Mouse (Mus musculus) liver, embryonic 14.5 days (tissue): ENCODE measurements around the gene Cpa1. TPM values are rescaled to one million over a fixed set of nuclear protein-coding genes. Genes with fewer than 3 reads are reported as not detected.

Experiments
- ATAC-seq: fragments of 200-750 bp; cut with Nextera tagmentation; 2 replicates; pipeline ENCODE4 v1.8.0; 2017; ENCODE audit warnings: moderate number of reproducible peaks, mild to moderate bottlenecking, moderate library complexity; ENCODE audit not compliant: insufficient read depth
- DNase-seq, 3 experiments: peaks; one replicate each; pipeline ENCODE4 v3.0.0-alpha.2; 2012 to 2013; ENCODE audit warnings: low read depth in 3 of 3, low spot score in 3 of 3
- H3K27ac ChIP-seq: fragments of 300-500 bp; sonication (generic); 2 replicates; pipeline ENCODE4 v1.5.1; 2014; ENCODE audit warnings: moderate library complexity, mild to moderate bottlenecking, control low read depth, inconsistent platforms
- H3K27me3 ChIP-seq: fragments of 300-500 bp; sonication (generic); 2 replicates; pipeline ENCODE4 v1.6.1; 2014; ENCODE audit warnings: mild to moderate bottlenecking, low read length, moderate library complexity; ENCODE audit not compliant: control insufficient read depth, insufficient read depth
- H3K36me3 ChIP-seq: fragments of 300-500 bp; sonication (generic); replicated peaks from 2 replicates; pipeline ENCODE4 v1.6.1; 2014; ENCODE audit warnings: low read depth; ENCODE audit not compliant: control insufficient read depth, insufficient read depth
- H3K4me1 ChIP-seq, 2 experiments: fragments of 200-500 bp in 1 of 2; fragments of 300-500 bp in 1 of 2; sonication (generic) in 1 of 2; replicated peaks; 2 replicates each; pipeline ENCODE4 v1.6.1; 2012 to 2014; ENCODE audit warnings: antibody characterized with exemption in 1 of 2, inconsistent platforms in 1 of 2, low read length in 1 of 2; ENCODE audit not compliant: control insufficient read depth in 2 of 2, insufficient read depth in 2 of 2
- H3K4me2 ChIP-seq: fragments of 300-500 bp; sonication (generic); 2 replicates; pipeline ENCODE4 v1.6.1; 2014; ENCODE audit warnings: low read depth, mild to moderate bottlenecking, control low read depth, moderate library complexity
- H3K4me3 ChIP-seq, 2 experiments: fragments of 200-500 bp in 1 of 2; fragments of 300-500 bp in 1 of 2; sonication (generic) in 1 of 2; 2 replicates each; pipeline ENCODE4 v1.5.1; 2012 to 2014; ENCODE audit warnings: low read depth in 2 of 2, low read length in 2 of 2, mild to moderate bottlenecking in 2 of 2, control low read depth in 1 of 2, inconsistent platforms in 1 of 2, moderate library complexity in 1 of 2; ENCODE audit not compliant: insufficient read depth in 1 of 2
- H3K9ac ChIP-seq: fragments of 300-500 bp; sonication (generic); replicated peaks from 2 replicates; pipeline ENCODE4 v1.6.1; 2014; ENCODE audit warnings: mild to moderate bottlenecking, control low read depth, moderate library complexity
- H3K9me3 ChIP-seq: fragments of 300-500 bp; sonication (generic); 2 replicates; pipeline ENCODE4 v1.6.1; 2016; ENCODE audit warnings: low read length, mixed read lengths; ENCODE audit not compliant: control insufficient read depth
- CTCF ChIP-seq: IDR thresholded peaks from 2 replicates; pipeline ENCODE4 v1.5.1; 2016; ENCODE audit warnings: antibody characterized with exemption, low read depth, control low read depth
- EP300 ChIP-seq: IDR thresholded peaks from 2 replicates; pipeline ENCODE4 v1.6.1; 2016; ENCODE audit warnings: antibody characterized with exemption, low read depth
- WGBS: fragments of 180-500 bp; shearing (Covaris S2); extraction: QIAGEN DNeasy Blood & Tissue Kit; methylation state at CpG from one replicate; pipeline ENCODE4 v1.1.7; 2014; ENCODE audit not compliant: insufficient replicate concordance; 5-methylcytosine and 5-hydroxymethylcytosine counted together
- polyA plus RNA-seq, 2 experiments: library from polyadenylated mRNA; depleted of rRNA in 1 of 2; stranded (reverse) in 1 of 2; unstranded in 1 of 2; fragments of >200 nt; fragmentation: Nextera tagmentation in 1 of 2; extraction: Ambion mirVana in 1 of 2; gene quantifications; 2 replicates each; pipeline versions ENCODE4 v1.2.1 to v1.2.3; 2012 to 2014

Gene Cpa1
- polyA plus RNA-seq, 2 experiments = 1.4 to 1.5 TPM

DNA sequence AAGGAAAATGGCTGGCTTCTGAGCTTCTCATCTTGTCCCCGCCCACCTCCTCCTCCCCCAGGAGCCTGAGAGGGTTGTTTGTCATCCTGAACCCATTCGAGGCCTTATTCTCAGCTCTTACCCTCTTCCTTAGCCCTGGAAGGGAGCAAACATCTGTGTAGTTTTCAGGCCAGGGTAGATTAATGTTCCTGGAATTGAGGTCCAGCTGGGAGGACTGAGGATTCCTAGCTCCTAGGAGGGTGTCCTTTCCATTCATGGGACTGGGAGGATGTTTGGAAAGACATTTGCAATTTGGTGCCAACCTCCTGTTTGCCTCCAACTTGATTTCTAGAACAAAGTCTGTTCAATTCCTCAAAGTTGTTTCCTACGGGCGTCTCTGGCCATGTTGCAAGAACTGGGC, 18.4 kb upstream of the Cpa1 start:
- Histone ChIP-seq H3K4me1 (peaks cover 0 to 4% of the 10 kb centered on the region in 2 experiments; a peak in 1 of 4 replicates), H3K4me3 (no peak overlapping the region), H3K36me3 (no peaks in the 10 kb centered on the region), H3K4me2 (no peak overlapping the region), H3K9me3 (no peaks in the 10 kb centered on the region), H3K27ac (no peak overlapping the region), H3K9ac (no peak overlapping the region), H3K27me3 (peaks cover 12% of the 10 kb centered on the region)
- DNase-seq = no peak
- TF ChIP-seq CTCF (no peak), EP300 (no peak)
- WGBS = 56% methylated on average over 4 of the region's 4 CpGs
- ATAC-seq = no peak

DNA sequence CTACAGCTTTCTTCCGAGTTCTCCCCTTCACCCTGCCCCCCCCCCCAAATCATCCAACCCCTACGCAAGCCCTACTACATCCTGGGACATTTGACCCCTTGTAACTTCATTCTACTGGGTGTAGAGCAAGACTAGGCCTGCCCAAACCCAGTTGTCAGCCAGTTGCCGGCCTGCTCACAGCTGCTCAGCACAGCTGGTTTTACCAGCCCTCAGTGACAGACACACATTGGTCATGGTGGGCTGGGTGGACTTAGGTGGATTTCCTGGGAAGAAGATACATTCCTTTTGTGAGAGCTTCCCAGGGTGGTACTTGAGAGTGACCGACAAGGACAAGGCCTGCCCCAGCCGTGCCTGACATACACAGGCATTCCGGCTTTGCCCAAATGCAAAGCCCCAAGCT, 18.0 kb upstream of the Cpa1 start:
- Histone ChIP-seq H3K27ac (no peak overlapping the region), H3K4me3 (no peak overlapping the region), H3K9me3 (no peaks in the 10 kb centered on the region), H3K9ac (no peak overlapping the region), H3K4me1 (peaks cover 0 to 4% of the 10 kb centered on the region in 2 experiments; a peak in 1 of 4 replicates), H3K36me3 (no peaks in the 10 kb centered on the region), H3K27me3 (peaks cover 12% of the 10 kb centered on the region), H3K4me2 (no peak overlapping the region)
- no peak for ATAC-seq
- 66% methylated on average over 6 of the region's 6 CpGs for WGBS
- TF ChIP-seq EP300 (no peak), CTCF (no peak)
- DNase-seq = no peak

DNA sequence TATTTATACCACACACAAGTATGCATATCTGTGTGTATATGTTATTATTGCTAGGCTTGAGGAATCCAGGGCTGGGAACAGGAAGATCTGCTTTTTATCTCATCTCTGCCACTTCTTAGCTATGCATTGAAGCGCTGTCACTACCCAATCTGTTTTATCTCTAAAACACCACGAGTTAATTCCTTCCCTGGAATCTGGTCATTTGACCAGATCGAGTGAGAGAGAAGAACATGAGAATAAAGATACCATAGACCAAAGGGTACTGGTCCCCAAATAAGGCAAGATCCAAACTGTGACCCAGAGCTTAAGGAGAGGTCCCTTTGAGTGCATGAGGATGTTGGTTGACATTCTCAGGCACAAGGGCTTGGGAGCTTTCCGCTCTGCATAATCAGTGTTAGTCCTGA, 17.0 kb upstream of the Cpa1 start:
- H3K27me3 ChIP-seq = peaks cover 7% of the 10 kb centered on the region
- no peak overlapping the region for H3K4me3 ChIP-seq
- H3K9me3 ChIP-seq = no peaks in the 10 kb centered on the region
- H3K36me3 ChIP-seq = no peaks in the 10 kb centered on the region
- H3K9ac ChIP-seq = no peak overlapping the region
- no peak overlapping the region for H3K27ac ChIP-seq
- no peak for TF ChIP-seq CTCF
- no peak for TF ChIP-seq EP300
- ATAC-seq (no peak), DNase-seq (no peak)
- H3K4me1 ChIP-seq = no peaks in the 10 kb centered on the region
- WGBS = 27% methylated on average over 4 of the region's 4 CpGs
- no peak overlapping the region for H3K4me2 ChIP-seq

DNA sequence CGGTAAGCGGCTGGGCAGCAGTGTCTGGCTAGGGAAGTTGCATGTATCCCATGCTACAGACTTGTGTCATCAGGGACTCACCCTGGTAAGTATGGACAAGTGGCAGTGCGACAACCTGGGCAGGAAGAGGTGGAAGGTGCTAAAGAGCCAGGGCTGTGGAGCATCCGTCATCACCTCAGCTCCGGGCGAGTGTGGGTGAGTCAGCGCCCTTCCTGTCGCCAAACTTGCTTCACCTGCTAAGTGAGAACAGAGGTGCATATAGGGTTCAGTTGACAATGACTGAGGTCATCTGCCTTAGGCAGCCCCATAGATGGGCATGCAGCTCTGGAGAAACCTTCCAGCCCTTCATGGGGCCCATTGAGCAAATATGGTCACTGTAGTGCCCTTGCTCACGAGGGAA, 14.3 kb upstream of the Cpa1 start:
- no peak overlapping the region for H3K9ac ChIP-seq
- H3K4me2 ChIP-seq = no peak overlapping the region
- H3K27me3 ChIP-seq = no peaks in the 10 kb centered on the region; the same call in 1 of the 2 replicates
- H3K36me3 ChIP-seq = no peaks in the 10 kb centered on the region
- H3K27ac ChIP-seq = no peak overlapping the region
- DNase-seq (no peak), ATAC-seq (no peak)
- WGBS = 71% methylated on average over 9 of the region's 9 CpGs
- H3K4me1 ChIP-seq = no peaks in the 10 kb centered on the region
- no peak for TF ChIP-seq CTCF
- TF ChIP-seq EP300 = no peak
- H3K9me3 ChIP-seq = no peaks in the 10 kb centered on the region
- H3K4me3 ChIP-seq = no peak overlapping the region

DNA sequence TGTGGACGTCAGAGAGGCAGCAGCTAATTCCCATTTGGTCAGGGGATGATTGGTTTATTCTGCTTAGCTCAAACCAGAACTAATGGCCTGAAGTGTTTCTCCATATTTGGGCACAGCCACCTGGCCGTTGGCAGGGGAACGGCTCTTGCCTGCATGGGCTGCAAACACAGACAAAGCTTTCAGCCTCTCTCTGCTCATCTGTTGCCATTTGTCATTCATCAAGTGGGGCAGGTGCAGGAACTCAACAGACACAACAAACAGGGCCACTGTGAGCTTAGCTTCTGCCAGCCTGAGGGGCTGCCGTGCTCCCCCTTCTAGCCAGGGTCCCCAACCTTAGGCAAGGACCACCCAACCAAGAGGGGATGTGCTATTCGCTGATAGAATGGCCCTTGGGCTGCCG, 10.9 kb upstream of the Cpa1 start:
- 62% methylated on average over 6 of the region's 6 CpGs for WGBS
- H3K27ac ChIP-seq = no peak overlapping the region
- no peak overlapping the region for H3K4me2 ChIP-seq
- H3K4me3 ChIP-seq = no peak overlapping the region
- no peak for ATAC-seq
- no peak for TF ChIP-seq CTCF
- no peak for TF ChIP-seq EP300
- no peaks in the 10 kb centered on the region for H3K4me1 ChIP-seq
- no peaks in the 10 kb centered on the region for H3K36me3 ChIP-seq
- DNase-seq = no peak
- H3K9me3 ChIP-seq = no peaks in the 10 kb centered on the region
- no peak overlapping the region for H3K9ac ChIP-seq
- H3K27me3 ChIP-seq = no peaks in the 10 kb centered on the region
